Mouse (Mus musculus) neutrophil, adult 5-6 weeks (primary cell): ENCODE results near the gene Kcnmb3. TPM values are rescaled to one million over a fixed set of nuclear protein-coding genes. Genes with fewer than 3 reads are reported as not detected.

Source experiments
- ATAC-seq: fragments of 151-379, 151-347 bp; 2 replicates; pipeline ENCODE4 v1.8.0; 2017; ENCODE audit warnings: mild to moderate bottlenecking, moderate TSS enrichment; ENCODE audit not compliant: insufficient number of reproducible peaks, poor library complexity, low FRiP score, severe bottlenecking; ENCODE audit errors: extremely low read depth
- total RNA-seq: library from RNA; stranded (forward); fragments of 200-1000 nt; gene quantifications from 2 replicates; pipeline ENCODE4 v1.2.3, GENCODE M21; 2017

The Kcnmb3 gene
- total RNA-seq, 1 experiment from 2014 or later = 0.58 TPM

DNA sequence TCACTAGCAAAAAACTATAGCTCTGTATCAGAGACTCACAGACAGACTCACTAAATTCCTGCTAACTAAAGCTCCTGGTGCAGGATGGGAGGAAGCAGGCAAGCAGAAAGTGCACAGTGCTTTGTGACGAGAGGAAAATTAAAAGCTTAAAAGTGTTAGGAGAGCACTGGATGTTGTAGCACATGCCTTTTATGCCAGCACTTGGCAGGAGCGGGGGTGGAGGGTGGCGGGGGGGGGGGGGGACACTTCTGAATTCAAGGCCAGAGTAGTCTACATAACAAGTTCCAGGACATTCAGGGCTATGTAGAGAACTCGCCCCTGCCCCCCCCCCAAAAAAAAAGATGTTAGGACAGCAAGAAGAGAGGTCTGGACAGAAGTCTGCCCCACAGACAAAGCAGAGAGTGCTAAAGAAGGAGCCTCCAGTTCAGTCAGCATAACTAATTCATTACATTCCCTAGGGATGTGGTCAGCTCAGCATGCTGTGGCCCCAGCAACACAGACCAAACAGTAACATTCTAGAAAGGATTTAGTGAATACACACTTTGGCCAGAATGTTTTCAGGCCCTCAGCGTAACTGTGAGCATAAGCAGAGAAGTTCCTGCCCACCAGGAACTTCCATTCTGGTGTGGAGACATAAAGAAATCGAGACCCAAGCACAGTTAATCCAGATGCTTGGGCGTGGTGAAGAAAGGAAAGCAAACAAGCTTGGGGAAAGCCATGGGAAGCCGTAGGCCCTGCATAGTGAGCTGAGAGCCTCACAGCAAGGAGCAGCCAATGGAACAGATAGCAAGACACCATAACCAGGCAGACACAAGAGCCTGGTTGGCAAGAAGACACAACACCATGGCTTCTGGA, 4.1 kb upstream of the Kcnmb3 start:
- no peak for ATAC-seq

DNA sequence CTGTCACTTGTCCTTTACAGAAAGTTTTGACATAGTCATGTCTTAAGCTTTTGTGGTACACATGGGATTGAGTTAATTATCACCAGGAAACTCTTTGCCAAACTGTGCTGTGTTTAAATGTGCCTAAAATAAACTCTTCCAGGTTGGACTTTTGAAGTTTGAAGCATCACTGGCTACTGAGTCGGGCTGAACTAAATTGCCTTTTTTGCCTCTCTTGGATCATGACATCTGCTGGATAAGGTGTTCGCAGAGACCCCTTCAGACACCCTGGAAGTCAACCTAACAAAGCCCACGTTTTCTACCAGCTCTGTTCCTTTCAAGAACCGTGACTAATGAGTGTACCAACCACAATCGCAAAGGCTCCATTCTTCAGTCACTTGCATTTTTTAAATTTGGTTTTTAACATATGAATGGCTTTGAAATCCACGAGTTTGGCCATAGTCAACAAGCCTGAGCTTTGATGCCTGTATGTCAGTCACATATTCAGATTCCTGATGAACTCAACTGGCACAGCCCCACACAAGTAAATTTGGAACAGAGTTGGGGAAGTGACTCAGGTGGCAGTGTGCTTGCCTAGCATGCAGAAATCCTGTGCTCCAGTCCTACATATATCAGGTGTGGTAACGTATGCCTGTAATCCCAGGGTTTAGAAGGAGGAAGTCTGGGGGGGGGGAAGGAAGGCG, 3.2 kb upstream of the Kcnmb3 start:
- ATAC-seq = no peak

DNA sequence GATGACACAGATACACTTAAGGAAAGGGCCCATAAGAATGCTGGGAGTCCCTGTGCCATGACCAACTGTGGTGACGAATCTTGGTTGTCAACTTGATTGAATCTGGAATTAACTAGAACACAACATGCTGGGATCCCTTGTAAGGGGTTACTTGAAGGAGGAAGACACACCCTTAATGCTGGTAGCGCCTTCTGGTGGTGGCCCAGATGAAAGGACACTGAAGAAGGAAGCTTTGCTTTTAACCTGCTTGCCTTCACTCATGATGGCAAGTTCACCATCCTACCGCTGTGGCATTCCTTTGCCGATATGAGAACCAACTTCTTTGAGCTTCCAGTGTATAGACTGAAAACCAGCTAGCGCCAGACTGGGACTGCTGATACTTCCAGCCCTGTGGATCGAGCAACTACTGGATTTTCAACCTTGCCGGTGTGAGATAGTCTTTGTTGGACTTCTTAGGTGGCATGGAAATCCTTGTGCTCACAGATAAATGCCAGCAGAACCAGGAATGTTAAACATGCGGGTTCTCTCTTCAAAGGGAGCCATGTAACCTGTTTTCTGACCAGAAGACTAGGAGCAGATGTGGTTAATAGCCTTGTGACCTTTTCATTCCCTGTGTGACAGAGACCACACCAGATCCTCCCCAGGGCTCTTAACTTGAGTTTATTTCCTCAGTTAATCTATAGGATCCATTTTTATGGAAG, 2.5 kb upstream of the Kcnmb3 start:
- ATAC-seq = peak; percentile 31; the same call in 1 of the 2 replicates

DNA sequence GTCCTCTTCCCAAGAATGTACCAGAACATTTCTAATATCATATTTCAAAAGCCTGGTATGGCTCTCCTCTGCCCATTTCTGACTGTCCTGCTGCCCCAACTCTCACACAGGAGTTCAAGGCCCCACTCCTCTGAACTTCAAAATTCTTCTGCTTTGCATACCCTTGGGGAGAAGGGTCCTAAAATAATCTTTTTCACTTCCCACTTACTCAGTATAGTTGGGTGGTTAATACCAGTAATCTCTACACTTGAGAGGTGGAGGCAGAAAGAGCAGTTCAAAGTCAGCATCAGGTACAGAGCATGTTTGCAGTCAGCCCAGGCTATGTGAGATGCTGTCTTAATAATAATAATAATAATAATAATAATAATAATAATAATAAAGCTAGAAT, 1.1 kb downstream of the Kcnmb3 start:
- ATAC-seq = 0 out of 2 replicates have a peak, but pooled peaks have one; percentile 21

DNA sequence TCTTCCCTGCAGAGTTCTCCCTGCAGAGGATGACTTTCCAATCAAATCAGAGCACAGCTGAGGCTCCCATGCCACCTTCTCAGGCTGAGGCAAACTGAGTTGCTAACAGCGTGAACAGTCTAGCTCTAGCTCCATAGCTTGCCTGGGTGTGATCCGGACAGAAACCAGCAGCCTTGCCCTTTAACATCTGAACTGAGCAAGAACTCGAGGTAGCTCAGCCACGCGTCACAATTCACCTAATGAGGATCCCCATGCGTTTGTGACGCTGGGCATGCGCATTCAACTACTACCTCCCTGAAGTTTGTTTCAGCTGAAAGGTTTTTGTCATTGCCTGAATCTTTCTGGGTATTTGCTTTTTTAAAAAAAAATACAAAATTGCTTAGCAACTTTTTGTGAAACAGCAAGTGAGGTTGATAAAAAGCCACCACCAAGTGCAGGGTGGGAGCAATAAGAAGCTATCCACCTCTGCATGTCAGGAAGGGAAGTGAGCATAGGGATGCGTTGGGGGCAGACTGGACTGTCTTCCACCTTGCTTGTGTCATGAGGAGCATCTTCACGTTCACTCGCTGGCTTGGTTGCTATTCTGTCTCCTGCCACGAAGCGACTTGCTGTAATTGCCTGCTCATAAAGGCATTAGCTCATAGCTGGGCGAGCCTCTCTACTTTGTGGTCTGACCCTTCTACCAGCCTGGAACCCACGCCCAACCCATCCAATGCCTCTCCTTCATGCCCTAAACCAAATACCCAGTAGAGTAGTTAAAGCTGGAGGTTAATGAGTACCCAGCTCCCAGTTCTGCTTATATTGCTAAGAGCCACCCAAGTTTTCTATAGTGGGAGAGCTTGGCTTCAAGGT, 1.7 kb downstream of the Kcnmb3 start:
- ATAC-seq = peak; percentile 83

DNA sequence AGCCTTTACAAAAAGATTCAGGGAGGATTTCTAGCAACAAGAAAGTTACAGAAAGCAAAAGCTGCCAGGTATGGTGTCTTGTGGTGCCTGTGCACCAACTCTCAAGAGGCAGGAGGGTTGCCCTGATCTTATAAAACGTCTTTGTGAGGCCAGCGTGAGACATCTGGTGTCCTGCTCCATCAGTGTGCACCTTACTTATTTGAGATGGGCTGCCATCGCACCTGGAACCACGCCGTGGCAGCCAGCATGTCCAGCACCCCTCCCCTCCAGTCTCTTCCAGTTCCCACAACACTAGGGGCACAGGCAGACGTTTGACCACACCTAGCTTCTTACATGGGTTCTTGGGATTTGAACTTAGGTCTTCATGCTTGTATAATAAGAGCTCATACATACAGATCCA, 3.9 kb downstream of the Kcnmb3 start:
- ATAC-seq = no peak

DNA sequence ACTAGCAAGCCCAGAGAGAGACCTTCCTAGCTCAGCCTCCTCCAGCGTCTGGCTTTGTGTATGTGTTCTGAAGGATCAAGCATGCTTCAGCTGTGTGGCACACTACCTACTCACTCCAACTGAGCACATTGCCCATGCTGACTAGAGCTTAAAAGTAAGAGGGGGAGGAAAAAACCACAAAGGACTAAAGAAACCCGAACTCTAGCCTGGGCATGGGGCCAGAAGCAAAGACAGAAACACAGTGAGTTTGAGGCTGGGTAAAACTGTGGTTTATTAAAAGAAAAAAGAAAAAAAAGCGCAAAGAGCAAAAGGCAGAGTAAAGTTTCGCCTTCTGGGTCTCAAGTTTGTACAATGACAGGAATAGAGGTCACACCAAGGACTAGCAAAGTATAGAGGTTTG, 5.5 kb downstream of the Kcnmb3 start:
- no peak for ATAC-seq

DNA sequence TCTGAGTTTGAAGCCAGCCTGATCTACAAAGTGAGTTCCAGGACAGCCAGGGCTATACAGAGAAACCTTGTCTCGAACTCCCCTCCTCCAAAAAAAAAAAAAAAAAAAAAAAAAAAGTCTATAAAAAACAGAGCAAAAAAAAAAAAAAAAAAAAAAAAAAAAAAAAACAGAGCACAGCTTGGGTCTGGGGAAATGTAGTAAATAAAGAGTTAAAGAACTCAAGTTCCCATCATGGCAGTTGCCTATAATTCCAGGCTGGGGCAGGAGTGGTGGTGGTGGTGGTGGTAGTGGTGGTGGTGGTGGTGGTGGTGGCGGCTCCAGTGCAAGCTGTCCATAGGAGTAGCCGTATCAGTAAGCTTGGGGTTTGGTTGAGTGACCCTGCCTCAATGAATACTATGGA, 9.0 kb downstream of the Kcnmb3 start:
- no peak for ATAC-seq

DNA sequence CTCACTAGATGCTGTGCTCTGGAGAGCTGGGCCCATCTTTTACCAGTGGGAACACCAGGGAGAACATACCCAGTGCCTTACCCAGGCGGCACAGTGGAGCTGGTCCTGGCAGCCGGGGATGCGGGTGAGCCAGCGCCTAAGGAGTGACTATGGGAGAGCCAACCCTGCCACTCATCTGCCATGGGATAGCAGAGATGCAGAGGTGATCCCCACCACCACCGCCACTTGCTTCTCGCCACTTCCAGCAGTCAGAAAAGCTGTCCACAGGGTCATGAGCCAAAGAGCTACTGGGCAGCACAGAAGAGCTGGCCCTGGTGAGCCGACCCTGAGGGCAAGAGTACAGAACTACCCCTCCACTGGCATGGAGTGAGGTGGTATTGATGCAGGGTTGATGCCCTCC, 12.1 kb downstream of the Kcnmb3 start:
- 0 out of 2 replicates have a peak, but pooled peaks have one; percentile 6 for ATAC-seq

DNA sequence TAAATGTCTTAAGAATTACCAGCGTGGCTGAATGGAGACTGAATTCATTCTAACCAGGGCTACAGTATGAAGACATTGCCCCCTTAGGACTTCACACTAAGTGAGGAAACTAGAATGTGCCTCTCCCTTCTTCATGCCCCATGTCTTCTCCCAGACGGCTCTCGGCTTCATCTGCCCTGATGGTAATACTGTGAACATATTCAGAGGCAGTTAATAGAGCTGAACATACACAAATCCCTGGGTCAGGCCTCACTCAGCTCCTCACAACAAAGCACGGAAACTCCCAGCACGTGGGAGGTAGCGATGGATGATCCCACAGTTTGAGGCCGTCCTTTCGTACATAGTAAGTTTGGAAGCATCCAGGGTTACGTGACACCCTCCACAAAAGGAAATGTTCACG, 18.8 kb downstream of the Kcnmb3 start:
- no peak for ATAC-seq

DNA sequence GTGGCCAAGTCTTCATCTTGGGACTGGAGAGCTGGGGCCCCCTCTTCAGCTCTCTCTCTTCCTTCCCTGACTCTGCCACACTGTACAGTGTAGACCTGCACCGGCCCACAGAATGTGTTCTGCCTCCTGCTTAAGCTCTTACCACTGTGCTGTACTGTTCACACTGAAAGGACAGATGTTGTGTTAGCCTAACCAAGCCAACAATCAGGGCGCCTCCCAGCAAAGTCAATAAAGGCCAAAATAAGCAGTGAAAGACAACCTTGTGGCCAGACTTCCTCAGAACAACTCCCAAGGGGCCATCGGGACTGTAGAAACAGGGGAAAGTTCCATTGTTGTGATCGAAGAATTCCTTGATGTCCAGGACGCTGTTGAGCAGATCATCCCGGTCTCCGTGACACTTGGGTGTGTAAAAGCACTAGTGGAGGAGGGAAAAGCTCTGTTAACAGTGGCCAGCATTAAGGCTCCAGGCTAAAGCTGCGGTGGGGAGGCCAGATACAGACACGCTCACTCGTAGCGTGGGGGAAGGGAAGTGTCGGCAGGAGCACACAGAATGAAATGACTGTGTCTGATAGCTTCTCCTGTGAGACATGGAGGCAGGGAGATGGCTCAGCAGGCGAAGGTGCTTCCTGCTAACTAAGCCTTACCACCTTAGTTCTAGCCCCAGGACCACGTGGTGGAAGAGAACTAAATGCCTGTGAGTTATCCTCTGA, 19.7 kb downstream of the Kcnmb3 start:
- 0 out of 2 replicates have a peak, but pooled peaks have one; percentile 13 for ATAC-seq

DNA sequence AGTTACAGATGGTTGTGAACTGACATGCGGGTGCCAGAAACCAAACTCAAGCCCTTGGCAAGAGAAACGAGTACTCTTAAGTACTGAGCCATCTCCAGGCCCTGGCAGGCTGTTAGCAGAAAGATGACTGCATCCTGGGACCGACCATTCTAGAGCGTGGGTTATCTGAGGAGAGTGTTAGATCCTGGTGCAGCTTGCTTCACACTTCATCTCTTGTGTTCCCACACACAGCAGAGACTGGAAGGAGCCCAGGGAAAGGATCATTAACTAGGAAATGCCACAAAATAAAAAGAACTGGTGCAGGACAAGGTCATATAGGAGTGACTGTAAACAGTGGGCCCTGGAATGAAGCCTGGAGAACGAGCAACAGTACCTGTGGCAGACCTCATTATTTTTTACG, 20.9 kb downstream of the Kcnmb3 start:
- ATAC-seq = no peak

DNA sequence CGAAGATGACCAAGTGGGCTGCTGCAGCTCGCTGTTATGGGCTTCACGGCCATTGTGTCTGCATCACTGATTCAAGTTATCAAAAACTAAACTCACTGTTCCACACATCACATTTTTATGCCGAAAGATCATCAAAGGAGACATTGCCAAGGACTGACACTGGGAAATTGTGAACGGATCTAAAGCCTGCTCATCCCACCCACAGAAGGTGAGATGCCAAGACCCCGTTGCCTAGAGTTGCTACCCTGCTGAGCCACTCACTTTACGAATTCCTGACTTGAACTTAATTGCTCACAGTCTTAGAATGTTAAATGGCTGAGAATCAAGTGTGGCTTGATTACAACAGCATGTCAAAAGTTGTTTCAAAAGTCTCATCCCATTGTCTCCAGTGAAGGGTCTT, 21.6 kb downstream of the Kcnmb3 start:
- ATAC-seq = no peak

DNA sequence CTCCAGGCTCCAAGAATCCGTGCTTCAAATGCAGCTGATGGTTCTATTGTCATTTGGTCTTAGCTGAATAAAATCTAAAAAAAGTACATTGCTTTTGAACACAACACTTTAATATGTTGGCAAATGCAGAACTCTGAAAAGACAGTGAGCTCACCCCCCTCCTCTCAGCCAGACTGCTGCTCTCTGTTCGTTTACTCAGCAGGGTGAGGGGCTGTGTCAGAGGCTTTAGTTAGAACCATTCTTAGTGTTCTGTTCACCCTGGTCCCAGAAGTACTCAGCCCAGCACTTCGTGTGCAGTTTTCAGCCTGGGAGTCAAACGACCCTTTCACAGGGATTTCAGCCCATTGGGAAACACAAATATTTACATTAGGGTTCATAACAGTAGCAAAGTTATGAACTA, 23.6 kb downstream of the Kcnmb3 start:
- no peak for ATAC-seq

DNA sequence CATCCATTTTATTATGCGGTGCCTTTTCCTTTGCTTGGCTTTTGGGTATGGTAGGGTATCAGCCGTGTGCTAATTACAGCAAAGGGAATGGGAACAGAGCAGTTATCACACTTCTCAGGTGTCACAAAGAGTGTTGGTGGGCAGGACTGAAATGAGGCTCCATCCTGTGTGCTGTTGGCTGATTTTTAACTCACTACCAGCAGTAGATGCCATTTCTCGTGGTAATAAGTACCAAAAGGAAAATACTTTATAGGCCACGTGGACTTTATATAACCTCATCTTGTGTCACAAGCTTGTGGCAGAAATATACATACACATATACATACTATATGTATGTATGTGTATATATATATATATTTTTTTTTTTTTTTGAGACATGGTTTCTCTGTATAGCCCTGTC, 24.7 kb downstream of the Kcnmb3 start:
- no peak for ATAC-seq

DNA sequence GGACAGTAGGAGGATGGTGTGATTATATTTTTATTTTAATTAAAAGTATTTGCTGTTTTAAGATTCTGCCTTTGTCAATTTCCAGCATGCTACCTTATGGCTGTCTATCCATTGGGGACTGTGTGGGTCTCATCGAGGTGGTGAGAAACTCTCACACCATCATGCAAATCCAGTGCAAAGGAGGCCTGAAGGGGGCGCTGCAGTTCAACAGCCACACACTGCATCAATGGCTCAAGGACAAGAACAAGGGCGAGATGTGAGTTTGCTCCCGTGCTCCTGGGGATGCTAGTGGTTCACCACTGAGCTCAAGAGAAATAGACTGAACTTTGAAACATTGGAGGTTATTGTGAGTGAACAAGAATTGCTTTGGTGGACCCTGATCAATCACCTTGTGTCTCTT, 32.3 kb downstream of the Kcnmb3 start:
- ATAC-seq = peak; percentile 70

DNA sequence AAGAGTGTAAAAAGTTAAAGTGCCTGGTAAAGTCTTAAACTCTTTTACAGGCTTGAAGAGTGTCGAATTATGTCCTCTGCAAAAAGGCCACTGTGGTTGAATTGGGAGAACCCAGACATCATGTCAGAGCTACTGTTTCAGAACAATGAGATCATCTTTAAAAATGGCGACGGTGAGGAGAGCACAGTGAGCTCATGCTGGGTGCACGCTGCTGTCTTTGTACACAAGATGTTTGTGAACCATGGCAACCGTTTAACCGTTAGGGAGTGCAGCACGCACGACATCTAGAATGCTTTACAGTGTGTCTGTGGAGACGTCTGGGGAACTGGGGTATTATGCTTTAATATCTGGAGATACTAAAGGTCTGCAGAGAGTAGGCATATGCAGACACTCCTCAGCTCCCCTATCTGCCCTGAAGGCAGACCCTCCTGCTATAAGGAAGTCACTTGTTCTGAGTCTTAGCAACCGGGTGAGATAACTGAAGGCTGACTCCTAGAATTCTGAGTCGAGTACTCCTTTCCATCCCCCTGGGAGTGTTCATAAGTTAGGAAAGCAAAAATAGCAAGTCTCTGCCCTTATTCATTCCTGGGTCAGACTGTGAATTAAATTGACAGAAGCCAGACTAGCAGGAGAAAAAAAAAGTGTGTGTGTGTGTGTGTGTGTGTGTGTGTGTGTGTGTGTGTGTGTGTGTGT, 37.6 kb downstream of the Kcnmb3 start:
- ATAC-seq = no peak

DNA sequence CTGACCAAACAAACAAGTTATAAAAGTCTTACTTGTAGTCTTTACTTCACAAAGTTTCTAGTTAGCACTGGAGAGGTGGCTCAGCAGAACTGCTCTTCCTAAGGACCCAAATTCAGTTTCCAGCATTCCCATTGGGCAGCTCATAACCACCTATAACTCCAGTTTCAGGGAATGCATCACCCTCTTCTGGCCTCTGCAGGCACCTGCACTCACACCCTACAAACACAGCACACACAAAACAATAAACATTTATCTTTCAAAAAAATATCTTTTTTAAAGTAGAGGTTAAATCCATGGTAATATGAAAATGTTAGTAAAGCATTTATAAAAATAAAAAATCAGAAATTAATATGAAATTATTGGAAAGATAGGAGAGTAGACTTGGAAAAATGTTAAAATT, 50.3 kb downstream of the Kcnmb3 start:
- no peak for ATAC-seq
